Mouse (Mus musculus): ENCODE results near the gene Chrne. TPM values are rescaled to one million over a fixed set of nuclear protein-coding genes. Genes with fewer than 3 reads are reported as not detected.
A peak's percentile ranks its signal among the peaks of the same experiment; 100 is the strongest.

Gene Chrne
- total and polyA plus RNA-seq, 3 experiments, result 0.30 TPM; not detected in 2

DNA sequence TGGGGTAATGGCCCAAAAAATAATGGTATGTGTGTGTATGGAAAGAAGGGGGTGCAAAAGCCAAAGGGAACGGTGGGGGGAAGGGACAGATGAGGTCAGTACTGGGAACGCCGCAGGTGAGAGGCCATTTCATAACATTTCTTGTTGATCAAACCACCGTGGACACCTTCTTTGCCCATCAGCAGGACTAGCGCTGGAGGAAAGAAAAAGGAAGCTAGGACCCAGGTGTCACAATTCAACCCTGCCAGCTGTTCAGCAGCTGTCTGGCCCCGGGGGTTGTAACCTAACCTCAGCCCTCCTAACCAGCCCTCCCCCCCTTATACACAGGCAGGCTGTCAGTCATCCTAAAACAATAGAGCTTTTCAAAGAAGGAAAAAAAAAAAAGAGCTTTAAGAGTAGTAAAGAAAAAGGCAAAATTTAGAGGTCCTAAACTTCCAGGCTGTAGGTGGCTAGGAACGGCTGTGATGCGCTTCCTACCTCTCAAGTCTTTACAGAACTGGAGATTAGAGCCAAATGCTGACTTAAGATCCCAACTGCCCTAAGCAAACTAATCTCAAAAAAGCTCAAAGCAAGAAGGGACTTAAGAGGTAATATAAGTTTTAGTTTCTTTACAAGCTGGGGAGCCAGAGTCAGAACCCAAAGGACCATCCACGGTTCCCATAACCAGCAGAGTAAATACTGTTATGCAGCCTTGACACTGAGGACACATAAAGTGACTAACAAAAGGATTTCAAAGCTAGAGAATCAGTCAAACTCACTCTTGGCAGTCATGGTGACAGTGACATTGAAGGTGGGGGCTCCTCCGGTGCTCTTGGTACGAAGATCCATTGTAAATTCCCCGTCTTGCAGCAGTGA, 33.2 kb upstream of the Chrne start:
- peak; percentile 65 for DNase-seq

- DNase-seq, result peak; percentile 84
Observed at GRCm38 (mm10) chr11:70651391-70651790, 32.4 kb upstream of the Chrne start.

- no peak for DNase-seq
Observed at GRCm38 (mm10) chr11:70650322-70651175, 31.5 kb upstream of the Chrne start.

GRCm38 (mm10) chr11:70649185-70649734, 30.2 kb upstream of the Chrne start:
- no peak for DNase-seq

GRCm38 (mm10) chr11:70648512-70648911, 29.5 kb upstream of the Chrne start:
- DNase-seq, result no peak

DNA sequence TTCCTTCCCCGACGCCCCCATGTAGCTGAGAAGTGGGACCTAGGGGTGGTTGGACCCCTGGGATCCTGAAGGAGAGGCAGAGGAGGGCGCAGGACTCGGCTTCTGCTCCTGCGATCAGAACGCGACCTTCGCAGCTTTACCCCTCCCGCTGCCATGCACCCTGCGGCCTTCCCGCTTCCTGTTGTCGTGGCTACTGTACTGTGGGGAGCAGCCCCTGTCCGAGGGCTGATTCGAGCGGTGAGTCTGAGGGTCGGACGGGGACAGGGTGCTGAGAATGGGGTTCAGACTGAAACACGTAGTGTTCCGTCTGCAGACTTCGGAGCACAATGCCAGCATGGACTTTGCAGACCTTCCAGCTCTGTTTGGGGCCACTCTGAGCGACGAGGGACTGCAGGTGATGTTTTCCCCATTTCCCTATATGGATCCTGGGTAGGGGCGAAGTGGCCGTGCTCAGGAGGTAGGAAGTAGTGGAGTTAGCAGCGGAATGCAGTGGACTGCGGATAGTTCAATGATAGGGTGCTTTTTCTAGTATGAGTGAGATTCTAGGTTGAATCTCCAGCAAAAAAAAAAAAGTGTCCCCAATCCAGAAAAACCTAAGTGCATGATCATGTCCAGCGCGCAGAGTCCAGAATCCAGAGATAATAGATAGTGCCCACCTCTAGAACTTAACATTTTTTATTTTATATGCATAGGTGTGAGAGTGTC, 28.9 kb upstream of the Chrne start:
- peak; percentile 64 for DNase-seq

DNA sequence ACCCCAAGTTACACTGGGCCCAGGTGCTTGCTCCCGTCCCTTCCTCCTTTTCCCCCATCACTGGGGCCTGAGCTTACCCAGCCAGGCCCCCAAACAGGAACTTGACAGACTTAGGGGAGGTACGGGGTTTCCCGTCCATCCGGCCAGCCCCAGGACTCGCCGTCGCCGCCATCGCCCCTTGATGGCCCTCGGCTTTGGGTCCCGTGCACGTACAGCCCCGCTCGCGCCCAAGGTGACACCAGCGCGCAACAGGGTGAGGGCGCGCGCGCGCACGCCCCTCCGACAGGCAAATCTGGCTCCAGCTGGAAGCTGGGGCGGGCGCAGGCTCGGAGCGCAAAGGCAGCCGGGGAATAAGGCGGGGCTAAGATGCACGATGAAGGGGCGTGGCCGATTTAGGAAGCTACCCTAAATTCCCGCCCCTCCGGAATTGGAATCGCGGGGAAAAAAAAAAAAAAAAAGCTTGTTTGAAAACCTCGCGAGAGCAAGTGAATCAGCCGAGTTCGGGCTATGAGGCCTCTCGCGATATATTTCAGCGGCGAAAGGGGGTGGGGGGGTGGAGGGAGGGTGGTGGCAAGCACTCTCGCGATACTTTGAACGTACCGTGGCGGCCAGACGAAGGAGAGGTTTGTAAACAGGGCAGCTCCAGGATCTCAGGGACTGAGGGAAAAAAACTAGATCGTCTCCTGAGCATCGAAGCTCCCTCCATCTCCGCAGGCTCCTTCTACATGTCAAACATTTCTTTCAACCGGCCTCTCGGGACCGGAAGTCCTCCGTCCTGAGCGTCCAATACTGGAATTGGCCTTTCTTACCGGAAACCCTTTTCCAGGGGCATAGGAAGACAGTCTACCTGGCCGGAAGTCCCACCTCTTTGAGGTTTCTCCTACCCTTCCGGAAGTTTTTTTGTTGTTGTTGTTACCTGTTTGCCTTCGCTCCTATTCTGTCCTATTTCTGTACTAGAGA, 28.0 kb upstream of the Chrne start, which contains the start of the genes Rnf167 and Slc25a11:
Gene Rnf167, plus strand, starts transcription at position 545 of the 960 bp plus-strand sequence.
Gene Slc25a11, minus strand, starts transcription at position 789 of the 960 bp plus-strand sequence.
- peak; percentile 97 for DNase-seq

DNA sequence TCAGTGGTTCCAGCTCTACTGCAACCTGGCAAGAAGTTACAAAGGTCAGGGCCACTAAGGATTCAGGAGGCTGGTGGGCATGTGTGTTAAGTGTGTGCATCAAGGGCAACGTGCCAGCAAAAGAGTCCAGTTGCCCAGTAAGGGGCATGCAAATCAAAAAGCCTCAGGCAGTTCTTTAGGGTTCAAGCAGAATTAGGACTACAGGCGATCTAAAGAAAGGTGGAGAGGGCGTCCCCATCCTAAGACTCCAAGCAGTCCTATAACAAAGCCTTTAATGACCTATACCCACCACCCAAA, 27.2 kb upstream of the Chrne start:
- DNase-seq, result no peak

DNA sequence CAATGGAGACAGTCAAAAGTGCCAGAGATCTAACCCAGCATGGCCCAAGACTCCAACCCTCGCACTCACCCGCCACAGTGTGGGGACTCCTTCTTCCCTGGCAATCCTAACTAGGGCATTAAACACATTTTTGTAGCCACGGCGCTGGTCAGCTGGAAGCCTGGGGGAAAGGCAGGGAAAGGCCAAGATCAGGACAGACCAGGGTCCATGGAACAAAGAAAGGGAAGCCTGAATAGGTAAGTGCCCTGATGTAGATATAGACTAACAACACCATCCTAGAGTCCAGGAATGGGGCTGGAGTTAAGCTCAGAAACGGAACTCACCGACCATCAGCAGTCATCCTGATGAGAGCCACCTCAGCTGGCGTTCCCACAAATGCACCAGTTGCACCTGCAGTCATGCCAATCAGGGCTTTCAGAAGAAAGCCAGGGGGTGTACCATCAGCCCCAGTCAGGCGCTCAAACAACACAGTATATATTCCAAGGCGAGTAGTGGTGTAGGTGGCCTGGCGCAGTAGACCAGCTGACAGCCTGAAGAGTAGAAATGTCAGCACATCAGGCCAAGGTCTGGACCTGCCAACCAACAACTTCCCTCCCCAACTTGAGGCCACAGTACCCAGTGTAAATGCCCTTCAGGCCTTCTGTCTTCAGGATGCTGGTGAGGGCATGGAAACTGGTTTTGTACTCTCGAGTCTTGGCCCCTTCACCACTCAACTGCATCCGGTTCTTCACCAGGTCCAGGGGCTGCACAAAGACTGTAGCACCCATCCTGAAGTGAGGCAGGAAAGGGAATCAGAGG, 26.6 kb upstream of the Chrne start:
- no peak for DNase-seq

GRCm38 (mm10) chr11:70644564-70645103, 25.6 kb upstream of the Chrne start:
- DNase-seq, result no peak

- DNase-seq, result no peak
Observed at GRCm38 (mm10) chr11:70643051-70643450, 24.0 kb upstream of the Chrne start.

DNA sequence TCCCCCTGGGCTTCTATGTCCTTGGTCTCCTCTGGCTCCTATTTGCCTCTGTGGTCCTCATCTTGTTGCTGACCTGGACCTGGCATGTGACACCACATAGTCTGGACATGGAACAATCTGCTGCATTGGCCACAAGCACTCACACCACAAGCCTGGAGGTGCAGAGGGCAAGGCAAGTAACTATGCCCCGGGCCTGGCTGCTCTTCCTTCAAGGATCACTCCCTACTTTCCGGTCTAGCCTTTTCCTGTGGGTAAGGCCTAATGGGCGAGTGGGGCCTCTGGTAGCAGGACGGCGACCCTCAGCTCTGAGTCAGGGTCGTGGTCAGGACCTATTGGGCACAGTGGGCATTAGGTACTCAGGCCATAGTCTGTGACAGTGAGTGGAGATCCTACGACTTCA, 22.2 kb upstream of the Chrne start:
- no peak for DNase-seq

- peak; percentile 63 for DNase-seq
Observed at GRCm38 (mm10) chr11:70639976-70640375, 21.0 kb upstream of the Chrne start.

DNA sequence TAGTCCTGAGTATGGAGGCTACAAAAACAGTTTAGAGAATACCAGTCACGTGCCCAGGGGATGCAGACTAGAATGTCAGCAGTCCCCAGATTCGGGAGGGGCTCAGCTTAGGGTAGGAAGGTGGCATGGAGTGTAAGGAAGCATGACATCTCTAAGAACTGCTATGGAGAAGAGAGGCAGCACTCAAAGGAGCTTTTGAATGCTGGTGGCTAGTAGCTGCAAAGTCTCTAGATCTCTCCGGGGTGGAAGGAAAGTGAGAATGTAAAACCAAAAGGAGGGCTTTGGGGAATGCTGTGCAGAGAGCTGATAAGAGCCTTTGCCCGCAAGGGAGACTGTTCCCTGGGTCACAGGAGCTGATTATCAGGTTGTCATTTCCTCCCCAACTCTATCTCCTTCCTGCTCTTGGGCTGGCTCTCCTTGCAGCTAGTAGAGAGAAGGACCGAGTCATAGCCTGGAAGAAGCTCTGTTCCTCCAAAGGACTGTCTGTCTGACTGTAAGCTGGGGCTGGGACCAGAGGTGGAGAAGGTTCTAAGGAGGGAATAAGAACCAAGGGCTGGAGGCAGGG, 19.8 kb upstream of the Chrne start, which contains the start of gene Gp1ba:
Gene Gp1ba, plus strand, starts transcription at position 409 of the 565 bp plus-strand sequence.
- no peak for DNase-seq

GRCm38 (mm10) chr11:70638293-70638692, 19.3 kb upstream of the Chrne start:
- no peak for DNase-seq

- DNase-seq, result no peak
Observed at GRCm38 (mm10) chr11:70637764-70638163, 18.7 kb upstream of the Chrne start.

GRCm38 (mm10) chr11:70635601-70636000, 16.6 kb upstream of the Chrne start:
- DNase-seq, result no peak

DNA sequence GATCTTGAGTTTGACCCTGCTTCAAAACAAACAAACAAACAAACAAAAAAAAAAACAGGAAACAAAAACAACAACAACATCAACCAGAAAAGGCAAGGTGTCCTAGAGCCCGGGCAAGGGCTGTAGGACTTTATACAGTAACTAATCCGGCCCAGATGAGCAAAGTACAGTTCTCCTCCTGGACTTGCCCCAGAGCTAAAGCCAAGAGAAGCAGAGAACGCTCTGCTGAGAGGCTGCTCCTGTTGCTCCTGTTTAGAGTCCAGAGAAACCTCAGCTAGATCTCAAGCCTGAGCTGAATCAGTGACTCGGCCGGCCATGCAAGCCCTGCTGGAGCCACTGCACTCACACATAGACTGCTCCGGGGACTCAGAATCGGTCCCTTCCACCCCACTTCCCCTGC, 11.1 kb upstream of the Chrne start:
- no peak for DNase-seq

DNA sequence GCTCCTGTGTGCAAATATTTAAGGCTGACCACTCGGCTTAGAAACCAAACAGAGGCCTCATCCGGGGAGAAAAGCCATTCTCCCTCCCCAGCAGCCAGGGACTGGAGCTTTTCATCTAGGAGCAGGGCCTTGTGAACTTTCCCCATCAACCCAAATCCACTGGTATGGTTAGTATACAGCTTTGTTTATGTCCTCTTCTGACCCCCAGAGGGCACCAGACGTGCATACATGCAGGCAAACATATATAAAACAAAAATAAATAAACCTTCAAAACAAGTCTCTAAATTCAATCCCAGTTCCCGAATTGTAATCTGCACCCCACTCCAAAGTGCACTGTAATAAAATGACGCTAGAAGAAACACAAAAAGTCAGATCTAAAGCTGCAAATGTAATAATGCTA, 10.5 kb upstream of the Chrne start:
- DNase-seq, result no peak

Measured in adrenal gland, adult 2 months (tissue).